Mouse (Mus musculus) midbrain, embryonic 10.5 days (tissue): ENCODE data around the gene Arhgap10. TPM values are rescaled to one million over a fixed set of nuclear protein-coding genes. Genes with fewer than 3 reads are reported as not detected.

Experiments used
- DNase-seq: peaks from one replicate; pipeline ENCODE4 v3.0.0-alpha.2; 2017; ENCODE audit warnings: low spot score
- H3K27ac ChIP-seq: fragments of 300-500 bp; sonication (generic); replicated peaks from 2 replicates; pipeline ENCODE4 v1.5.1; 2016; ENCODE audit warnings: mild to moderate bottlenecking
- H3K27me3 ChIP-seq: fragments of 300-500 bp; sonication (generic); 2 replicates; pipeline ENCODE4 v1.6.1; 2016; ENCODE audit warnings: low read depth, mild to moderate bottlenecking; ENCODE audit not compliant: poor library complexity, severe bottlenecking
- H3K36me3 ChIP-seq: fragments of 300-500 bp; sonication (generic); 2 replicates; pipeline ENCODE4 v1.6.1; 2016; ENCODE audit warnings: mild to moderate bottlenecking, moderate library complexity
- H3K4me1 ChIP-seq: fragments of 300-500 bp; sonication (generic); 2 replicates; pipeline ENCODE4 v1.6.1; 2016
- H3K4me3 ChIP-seq: fragments of 300-500 bp; sonication (generic); 2 replicates; pipeline ENCODE4 v1.5.1; 2016; ENCODE audit warnings: mild to moderate bottlenecking, moderate library complexity
- H3K9me3 ChIP-seq: fragments of 300-500 bp; sonication (generic); replicated peaks from 2 replicates; pipeline ENCODE4 v1.6.1; 2016; ENCODE audit warnings: mild to moderate bottlenecking
- WGBS: fragments of 180-500 bp; shearing (Covaris S2); methylation state at CpG from one replicate; pipeline ENCODE4 v1.1.7; 2016; 5-methylcytosine and 5-hydroxymethylcytosine counted together
- polyA plus RNA-seq: library from polyadenylated mRNA; unstranded; fragments of >200 nt; fragmentation: Nextera tagmentation; extraction: Ambion mirVana; gene quantifications from 2 replicates; pipeline ENCODE4 v1.2.1, GENCODE M21; 2016

The Arhgap10 gene
- polyA plus RNA-seq, 1 experiment from 2014 or later: 16.5 TPM

DNA sequence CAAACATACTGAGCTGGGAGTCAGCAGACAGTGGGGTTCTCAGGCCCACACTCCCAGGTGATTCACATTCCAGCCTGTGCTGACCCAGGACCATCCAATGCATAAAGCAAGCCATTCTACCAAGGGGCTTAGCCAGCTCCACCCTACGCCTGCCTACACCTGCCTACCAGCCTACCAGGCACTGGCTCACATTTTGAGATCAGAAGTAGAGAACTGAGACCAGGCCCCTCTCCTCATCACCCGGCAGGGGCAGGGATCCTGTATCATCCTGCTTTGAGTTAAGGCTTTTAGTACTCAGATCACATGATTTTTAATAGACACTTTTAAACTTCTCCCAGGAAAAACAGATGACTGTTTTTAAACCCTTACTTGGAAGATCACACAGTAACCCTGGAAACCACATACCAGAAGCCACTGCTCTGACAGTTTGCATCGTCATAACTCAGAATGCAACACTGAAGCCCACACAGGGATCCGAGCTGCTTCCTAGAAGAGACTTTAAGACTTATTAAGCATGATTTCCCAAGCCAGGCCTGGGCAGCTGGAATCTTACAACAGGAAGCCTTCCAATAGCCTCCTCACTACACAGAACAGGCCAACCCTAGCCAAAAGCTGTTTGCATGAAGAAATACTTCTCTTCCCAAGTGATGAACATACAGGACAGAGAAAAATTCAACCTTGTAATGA is 27.5 kb downstream of the Arhgap10 start:
- Histone ChIP-seq H3K4me3 (no peak overlapping the region), H3K27ac (no peak overlapping the region), H3K36me3 (no peaks in the 10 kb centered on the region), H3K4me1 (0 out of 2 replicates have a peak, but pooled peaks cover 6% of the 10 kb centered on the region), H3K9me3 (no peaks in the 10 kb centered on the region), H3K27me3 (no peaks in the 10 kb centered on the region)
- 80% methylated on average over 4 of the region's 4 CpGs for WGBS
- DNase-seq: no peak

- 91% methylated on average over 6 of the region's 6 CpGs for WGBS
- no peaks in the 10 kb centered on the region for H3K36me3 ChIP-seq
- no peak overlapping the region for H3K4me3 ChIP-seq
- H3K27ac ChIP-seq: no peak overlapping the region
- no peaks in the 10 kb centered on the region for H3K9me3 ChIP-seq
- DNase-seq: no peak
- no peaks in the 10 kb centered on the region for H3K27me3 ChIP-seq
- peaks cover 14% of the 10 kb centered on the region; the same call in 1 of the 2 replicates for H3K4me1 ChIP-seq
Observed at GRCm38 (mm10) chr8:77489235-77489634, 28.5 kb downstream of the Arhgap10 start.

DNA sequence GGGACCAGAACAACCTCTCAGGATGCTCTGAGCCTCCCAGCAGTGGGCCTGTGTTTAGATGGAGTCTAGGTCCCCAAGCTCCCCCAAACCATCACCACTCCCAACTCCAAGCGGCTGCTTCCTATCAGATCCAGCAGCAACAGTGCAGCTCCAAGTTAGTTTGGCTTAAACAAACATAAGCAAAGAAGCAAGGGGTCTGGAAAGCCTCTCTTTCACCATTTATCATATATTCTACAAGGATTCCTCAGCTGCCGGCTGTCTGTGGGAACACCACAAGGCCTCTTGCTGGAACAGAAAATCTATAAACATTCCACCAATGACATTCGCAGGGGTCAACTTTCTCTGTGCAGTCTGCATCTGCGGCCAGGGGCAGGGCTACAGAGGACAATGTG is 29.5 kb downstream of the Arhgap10 start:
- no peak for DNase-seq
- Histone ChIP-seq H3K9me3 (no peaks in the 10 kb centered on the region), H3K27me3 (no peaks in the 10 kb centered on the region), H3K4me1 (peaks cover 19% of the 10 kb centered on the region; the same call in 1 of the 2 replicates), H3K36me3 (no peaks in the 10 kb centered on the region), H3K4me3 (no peak overlapping the region), H3K27ac (no peak overlapping the region)
- 68% methylated on average over 4 of the region's 4 CpGs for WGBS

DNA sequence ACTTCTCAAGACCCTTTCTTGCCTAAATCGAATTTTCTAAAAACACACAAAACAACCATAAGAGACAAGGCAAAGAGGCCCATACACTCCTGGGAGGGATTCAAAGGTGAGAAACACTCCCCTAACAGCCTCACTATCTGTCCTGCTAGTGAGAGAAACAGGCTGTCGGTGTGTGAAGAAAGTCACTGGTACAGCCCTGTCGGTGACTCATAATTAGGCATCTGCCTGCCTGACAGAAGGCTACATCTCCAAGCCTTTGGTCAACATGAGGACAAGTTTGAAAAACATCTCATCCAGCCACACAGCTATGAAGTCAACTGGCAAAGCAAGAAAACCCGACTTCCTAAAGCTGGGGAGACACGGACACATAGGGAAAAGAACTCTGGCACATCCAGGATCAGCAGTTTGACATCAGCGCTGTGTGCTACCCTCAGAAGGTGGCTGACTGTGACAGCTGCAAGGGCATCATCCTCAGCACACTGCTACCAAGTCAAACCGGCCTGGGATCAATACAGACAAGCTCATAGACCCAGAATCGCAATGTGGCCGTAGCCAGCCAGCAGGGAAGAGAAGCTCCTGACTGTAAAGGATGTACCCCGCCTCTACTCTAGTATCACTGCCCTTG is 30.1 kb downstream of the Arhgap10 start:
- H3K9me3 ChIP-seq: no peaks in the 10 kb centered on the region
- no peak for DNase-seq
- no peak overlapping the region for H3K27ac ChIP-seq
- no peak overlapping the region for H3K4me3 ChIP-seq
- H3K36me3 ChIP-seq: no peaks in the 10 kb centered on the region
- peaks cover 21% of the 10 kb centered on the region; the same call in 1 of the 2 replicates for H3K4me1 ChIP-seq
- WGBS: 83% methylated on average over 10 of the region's 10 CpGs
- no peaks in the 10 kb centered on the region for H3K27me3 ChIP-seq

- H3K4me1 ChIP-seq: peaks cover 29% of the 10 kb centered on the region
- H3K36me3 ChIP-seq: no peaks in the 10 kb centered on the region
- no peaks in the 10 kb centered on the region for H3K27me3 ChIP-seq
- no peak overlapping the region for H3K27ac ChIP-seq
- no peaks in the 10 kb centered on the region for H3K9me3 ChIP-seq
- no peak overlapping the region for H3K4me3 ChIP-seq
- WGBS: 86% methylated on average over 2 of the region's 2 CpGs
- DNase-seq: no peak
Observed at GRCm38 (mm10) chr8:77486749-77487148, 31.0 kb downstream of the Arhgap10 start.

DNA sequence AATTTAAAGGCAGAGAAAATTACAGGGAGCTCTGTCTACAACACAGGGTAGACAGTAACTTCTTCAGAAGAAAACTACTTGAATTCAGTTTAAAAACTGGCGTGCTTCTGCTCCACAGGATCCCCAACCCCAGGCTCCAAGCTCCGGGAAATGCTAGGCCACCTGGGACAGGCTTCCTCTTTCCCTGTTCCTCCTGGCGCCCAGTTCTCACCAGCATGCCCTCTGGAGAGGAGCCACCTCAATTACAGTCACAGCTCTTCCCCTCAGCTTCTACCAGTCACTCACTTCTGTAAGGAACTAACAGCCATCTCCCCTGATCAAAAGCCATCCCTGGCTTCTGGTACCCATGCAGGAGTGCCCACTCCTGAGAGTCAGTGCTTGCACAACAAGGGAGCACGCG is 32.9 kb downstream of the Arhgap10 start:
- no peaks in the 10 kb centered on the region for H3K27me3 ChIP-seq
- H3K36me3 ChIP-seq: no peaks in the 10 kb centered on the region
- DNase-seq: no peak
- H3K9me3 ChIP-seq: no peaks in the 10 kb centered on the region
- 79% methylated on average over 5 of the region's 5 CpGs for WGBS
- H3K4me1 ChIP-seq: peaks cover 30% of the 10 kb centered on the region
- H3K4me3 ChIP-seq: no peak overlapping the region
- H3K27ac ChIP-seq: no peak overlapping the region

GRCm38 (mm10) chr8:77484266-77484665 is 33.5 kb downstream of the Arhgap10 start:
- WGBS: 76% methylated on average over 7 of the region's 7 CpGs
- H3K4me1 ChIP-seq: peaks cover 30% of the 10 kb centered on the region
- no peak overlapping the region for H3K27ac ChIP-seq
- no peak for DNase-seq
- H3K27me3 ChIP-seq: no peaks in the 10 kb centered on the region
- no peaks in the 10 kb centered on the region for H3K9me3 ChIP-seq
- H3K36me3 ChIP-seq: no peaks in the 10 kb centered on the region
- no peak overlapping the region for H3K4me3 ChIP-seq

DNA sequence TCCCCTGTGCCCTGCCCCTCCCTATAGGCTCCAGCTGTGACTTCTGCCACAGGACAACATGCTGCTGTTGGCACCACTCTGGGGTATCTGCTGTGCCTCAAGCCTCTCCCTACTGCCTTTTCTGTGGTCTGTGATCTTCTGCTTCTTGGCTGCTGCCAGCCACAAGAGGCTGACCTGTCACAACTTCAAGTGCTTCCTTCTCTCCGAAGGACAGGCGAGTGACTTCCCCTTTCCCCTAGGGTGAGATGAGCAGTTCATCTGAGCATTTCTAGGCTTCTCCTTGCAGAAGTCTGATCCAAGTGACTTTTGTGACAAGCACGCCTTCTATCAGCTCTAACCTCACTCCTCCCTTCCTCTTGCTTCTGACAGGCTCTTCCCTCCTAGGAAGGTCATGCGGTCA is 34.1 kb downstream of the Arhgap10 start:
- H3K27ac ChIP-seq: no peak overlapping the region; the same call in 1 of the 2 replicates
- no peaks in the 10 kb centered on the region for H3K9me3 ChIP-seq
- WGBS: 81% methylated on average over 4 of the region's 4 CpGs
- H3K4me1 ChIP-seq: peaks cover 32% of the 10 kb centered on the region
- no peaks in the 10 kb centered on the region for H3K36me3 ChIP-seq
- no peaks in the 10 kb centered on the region for H3K27me3 ChIP-seq
- DNase-seq: no peak
- H3K4me3 ChIP-seq: no peak overlapping the region

GRCm38 (mm10) chr8:77481791-77482190 is 36.0 kb downstream of the Arhgap10 start:
- no peak overlapping the region for H3K27ac ChIP-seq
- H3K9me3 ChIP-seq: no peaks in the 10 kb centered on the region
- H3K27me3 ChIP-seq: no peaks in the 10 kb centered on the region
- H3K36me3 ChIP-seq: no peaks in the 10 kb centered on the region
- no peak overlapping the region for H3K4me3 ChIP-seq
- no peak for DNase-seq
- peaks cover 28% of the 10 kb centered on the region for H3K4me1 ChIP-seq
- WGBS: 68% methylated on average over 6 of the region's 6 CpGs

GRCm38 (mm10) chr8:77479995-77480394 is 37.8 kb downstream of the Arhgap10 start:
- Histone ChIP-seq H3K27me3 (no peaks in the 10 kb centered on the region), H3K4me1 (peaks cover 26% of the 10 kb centered on the region), H3K36me3 (no peaks in the 10 kb centered on the region), H3K27ac (no peak overlapping the region), H3K4me3 (no peak overlapping the region), H3K9me3 (no peaks in the 10 kb centered on the region)
- 84% methylated on average over 9 of the region's 9 CpGs for WGBS
- DNase-seq: no peak

- WGBS: 37% methylated on average over 2 of the region's 2 CpGs
Observed at GRCm38 (mm10) chr8:77478913-77479273, 38.9 kb downstream of the Arhgap10 start.

GRCm38 (mm10) chr8:77478155-77478912 is 39.4 kb downstream of the Arhgap10 start:
- Histone ChIP-seq H3K4me3 (no peak overlapping the region), H3K9me3 (no peaks in the 10 kb centered on the region), H3K27me3 (no peaks in the 10 kb centered on the region), H3K36me3 (no peaks in the 10 kb centered on the region), H3K27ac (no peak overlapping the region), H3K4me1 (peaks cover 15% of the 10 kb centered on the region)
- DNase-seq: no peak
- 85% methylated on average over 12 of the region's 12 CpGs for WGBS

More at GRCm38 (mm10) chr8:77478913-77479273, 38.9 kb downstream of the Arhgap10 start:
- Histone ChIP-seq H3K4me1 (peaks cover 19% of the 10 kb centered on the region), H3K27me3 (no peaks in the 10 kb centered on the region), H3K9me3 (no peaks in the 10 kb centered on the region), H3K27ac (no peak overlapping the region), H3K4me3 (no peak overlapping the region), H3K36me3 (no peaks in the 10 kb centered on the region)
- no peak for DNase-seq

GRCm38 (mm10) chr8:77477684-77478083 is 40.1 kb downstream of the Arhgap10 start:
- no peaks in the 10 kb centered on the region for H3K9me3 ChIP-seq
- no peak overlapping the region for H3K4me3 ChIP-seq
- no peak overlapping the region for H3K27ac ChIP-seq
- no peak for DNase-seq
- H3K27me3 ChIP-seq: no peaks in the 10 kb centered on the region
- 92% methylated on average over 12 of the region's 12 CpGs for WGBS
- peaks cover 13% of the 10 kb centered on the region for H3K4me1 ChIP-seq
- H3K36me3 ChIP-seq: no peaks in the 10 kb centered on the region
